Mouse (Mus musculus): Measurements from ENCODE around the gene Spaca4.

DNA sequence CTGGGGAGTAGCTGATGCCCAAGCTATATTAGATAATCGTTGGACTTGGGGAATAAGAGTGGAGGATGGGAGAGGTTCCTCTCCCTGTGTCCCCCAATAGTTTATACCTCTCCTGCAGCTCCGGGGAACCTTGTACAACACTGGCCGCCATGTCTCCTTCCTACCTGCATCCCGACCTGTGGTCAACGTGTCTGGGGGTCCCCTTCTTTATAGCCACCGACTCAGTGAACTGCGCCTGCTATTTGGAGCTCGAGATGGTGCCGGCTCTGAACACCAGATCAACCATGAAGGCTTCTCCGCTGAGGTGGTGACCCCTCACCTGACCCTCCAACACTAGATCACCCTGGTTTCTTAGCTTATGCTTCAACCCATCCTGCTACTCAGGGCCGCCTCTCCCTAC is 23.3 kb downstream of the Spaca4 start:
- no peak for TF ChIP-seq CTCF (IDR thresholded peaks at IDR 0.05; ENCODE audit: borderline replicate concordance, insufficient read depth, low read depth, low read length)
- no peak for TF ChIP-seq POLR2A (IDR thresholded peaks at IDR 0.05; ENCODE audit: borderline replicate concordance, insufficient read depth, low read length)
